Mouse (Mus musculus) ZHBTc4 (cell line): ENCODE results near the gene Fam84b.

Experiments used
- DNase-seq: peaks from one replicate; pipeline ENCODE4 v3.0.0-alpha.2; 2011; ENCODE audit warnings: low read depth, low spot score

Gene Fam84b

DNA sequence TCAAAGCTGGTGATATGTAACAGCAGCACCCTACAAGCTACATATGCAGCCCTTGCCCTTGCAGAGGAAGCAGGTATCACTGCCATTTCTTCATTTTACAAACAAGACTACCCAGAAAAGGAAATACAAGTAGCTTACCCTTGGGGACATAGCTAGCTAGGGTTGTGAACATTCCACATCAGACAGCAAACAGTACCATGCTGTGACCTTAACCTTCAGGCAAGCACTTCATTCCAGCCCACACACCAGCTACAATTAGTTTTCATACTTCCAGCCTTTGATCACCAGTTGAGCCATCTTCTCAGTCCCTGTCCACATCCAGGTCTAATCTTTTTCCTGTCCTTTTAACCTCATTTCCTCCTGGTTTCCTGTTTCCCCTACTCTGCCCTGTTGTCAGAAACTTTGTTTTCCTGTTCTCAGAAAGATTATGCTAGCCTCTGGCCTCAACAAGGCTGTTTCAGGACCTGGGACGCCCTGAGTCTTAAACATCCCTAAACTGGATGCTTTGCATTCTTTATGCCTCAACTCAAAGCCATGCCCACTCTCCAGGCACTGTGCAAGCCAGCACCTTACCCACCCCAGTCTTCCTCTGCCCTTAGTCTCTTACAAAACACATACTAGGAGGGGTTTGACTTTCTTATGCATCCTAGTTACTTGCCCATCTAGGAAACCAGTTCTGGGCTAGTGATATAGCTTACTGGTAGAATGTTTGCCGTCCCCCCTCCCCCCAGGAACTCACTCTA is 19.9 kb downstream of the Fam84b start:
- DNase-seq = no peak

DNA sequence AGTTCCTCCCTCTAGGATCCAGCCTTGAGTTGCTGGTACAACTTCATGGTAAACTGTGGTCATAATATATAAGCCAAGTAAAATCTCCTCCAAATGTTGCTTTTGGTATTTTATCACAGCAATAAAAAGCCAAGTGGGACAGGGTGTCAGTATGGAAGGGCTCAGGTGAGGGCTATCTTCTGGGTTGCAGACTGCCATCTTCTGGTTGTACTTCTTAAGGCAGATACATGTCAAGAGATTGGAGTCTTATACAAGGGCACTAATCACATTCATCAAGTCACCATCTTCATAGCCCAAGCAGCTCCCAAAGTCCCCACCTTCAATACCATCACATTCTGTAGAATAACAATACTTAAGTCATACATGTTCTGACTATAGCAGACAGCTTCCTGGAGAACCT is 21.0 kb downstream of the Fam84b start:
- DNase-seq = no peak

DNA sequence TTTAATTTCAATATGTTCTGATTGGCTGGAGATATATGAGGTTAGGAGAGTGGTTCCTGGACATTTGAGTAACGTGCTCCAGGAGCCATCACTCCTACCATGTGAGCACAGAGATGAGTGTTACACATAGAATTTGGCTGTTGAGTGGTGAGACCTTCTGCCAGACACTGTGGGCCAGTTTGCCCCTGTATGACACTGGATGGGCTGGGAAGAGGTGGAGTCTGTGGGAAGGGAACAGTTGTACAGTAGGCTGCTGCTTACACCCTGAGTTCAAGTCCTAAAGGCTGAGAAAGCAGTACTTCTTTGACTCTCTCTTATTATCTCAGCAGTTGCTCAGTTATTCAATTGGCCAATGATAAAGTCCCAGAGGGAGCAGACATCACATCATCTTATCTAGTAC is 27.4 kb downstream of the Fam84b start:
- no peak for DNase-seq

DNA sequence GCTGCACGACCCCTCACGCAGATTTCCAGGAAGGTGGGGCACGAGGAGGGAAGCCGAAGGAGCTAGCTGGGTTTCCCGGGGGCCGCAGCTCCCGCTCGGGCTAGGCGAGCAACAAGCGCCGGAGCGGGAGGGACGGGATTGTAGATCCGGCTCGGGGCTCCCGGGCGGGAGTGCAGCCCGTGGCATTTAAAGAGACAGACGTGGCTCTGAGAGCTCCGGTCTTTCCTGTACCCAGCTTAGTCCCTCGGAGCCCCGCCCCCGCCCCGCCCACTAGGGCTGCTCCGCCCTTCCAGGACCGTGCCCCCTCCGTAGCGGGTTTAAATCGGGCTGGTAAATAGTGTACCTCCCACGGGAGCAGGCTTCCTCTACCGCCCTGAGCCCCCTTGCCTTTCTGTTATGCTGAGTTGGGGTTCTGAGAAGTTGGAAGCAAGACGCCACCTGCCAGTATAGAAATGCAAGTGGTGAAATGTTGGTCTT is 28.8 kb downstream of the Fam84b start:
- peak; percentile 93 for DNase-seq

DNA sequence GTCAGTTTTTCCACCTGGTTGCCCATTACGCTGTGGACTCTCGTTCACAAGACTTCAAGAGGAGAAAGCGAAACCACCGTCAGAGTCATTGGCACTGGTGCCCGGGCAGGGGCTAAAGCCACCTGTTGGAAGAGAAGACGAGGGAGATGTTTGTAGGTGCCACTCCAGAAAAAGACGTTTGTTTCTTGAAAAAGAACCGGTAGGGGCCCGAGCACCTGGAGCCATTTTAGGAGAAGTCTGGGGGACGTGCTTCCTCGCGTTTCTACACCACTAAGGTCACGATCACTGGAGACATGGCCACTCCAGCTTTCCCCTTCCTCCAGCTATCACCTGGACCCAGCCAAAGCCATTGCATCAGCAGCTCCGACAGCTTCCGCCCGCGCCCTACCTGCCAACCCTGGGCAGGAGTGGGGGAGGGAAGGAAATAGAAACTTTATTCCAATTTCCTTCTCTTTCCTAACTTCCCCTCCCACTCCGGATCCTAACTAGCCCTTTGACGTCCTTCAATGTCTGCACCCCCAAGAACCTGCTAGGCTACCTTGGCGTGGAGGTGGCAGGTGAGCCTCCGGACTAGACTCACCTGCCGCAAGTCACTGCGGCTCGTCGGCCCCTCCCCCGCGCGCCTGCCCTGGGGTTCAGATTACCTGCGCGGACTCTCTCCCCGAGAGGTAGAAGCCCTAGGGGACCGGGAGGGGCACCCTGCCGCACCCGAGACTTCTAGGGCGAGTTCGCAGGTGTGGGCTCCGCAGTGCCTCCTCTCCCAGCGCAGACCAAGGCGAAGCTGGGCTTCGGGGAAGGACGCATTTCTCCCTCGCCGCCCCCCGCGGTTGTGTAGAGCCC is 29.5 kb downstream of the Fam84b start:
- DNase-seq = peak; percentile 30

DNA sequence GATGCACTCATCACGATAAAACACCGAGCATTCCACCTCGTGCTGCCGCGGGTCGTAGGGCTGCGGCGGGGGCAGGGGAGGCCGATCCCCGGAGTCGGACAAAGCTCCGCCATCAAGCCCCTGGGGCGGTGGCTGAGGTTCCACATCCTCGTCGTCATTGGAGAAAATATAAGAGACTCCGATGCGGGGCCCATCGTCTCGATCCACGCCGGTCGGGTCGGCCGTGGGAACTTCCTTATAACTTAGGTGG is 30.0 kb downstream of the Fam84b start:
- no peak for DNase-seq

DNA sequence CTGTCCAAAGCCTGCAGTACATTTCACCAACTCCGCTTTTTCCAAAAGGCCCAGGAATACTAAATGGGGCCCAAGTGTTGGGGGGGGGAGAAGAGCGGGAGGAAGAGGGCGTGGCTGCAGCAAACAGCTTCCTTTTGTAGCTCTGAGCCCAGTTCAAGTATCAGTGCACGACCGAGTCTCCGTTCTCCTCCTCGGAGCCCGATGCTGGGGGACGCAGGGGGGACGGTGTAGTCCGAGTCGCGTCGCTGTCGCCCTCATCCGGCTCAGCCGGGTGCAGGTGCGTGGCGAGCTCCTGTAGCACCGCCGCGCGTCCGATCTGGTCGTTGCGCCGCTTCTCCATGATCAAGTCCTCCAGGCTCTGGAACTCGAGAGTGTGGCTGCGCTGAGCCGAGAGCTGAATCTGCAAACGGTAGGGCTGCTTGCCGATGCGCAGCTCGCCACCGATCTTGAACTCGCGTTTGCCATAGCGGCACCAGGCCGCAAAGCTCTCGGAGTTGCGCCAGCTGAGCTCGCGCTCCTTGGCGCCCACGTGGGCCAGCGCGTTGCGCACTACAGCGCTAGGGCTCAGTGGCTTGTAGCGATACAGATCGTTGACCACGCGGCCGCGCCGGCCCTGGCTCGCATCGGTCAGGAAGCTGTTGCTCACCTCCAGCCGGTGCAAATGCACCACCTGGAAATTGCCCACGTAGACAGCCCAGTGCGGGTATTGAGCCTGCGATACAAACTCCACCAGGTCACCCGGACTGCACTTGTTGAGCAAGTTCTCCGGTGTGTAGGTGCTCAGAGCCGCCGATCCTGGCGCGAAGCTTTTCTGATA is 30.6 kb downstream of the Fam84b start:
- peak; percentile 82 for DNase-seq

DNA sequence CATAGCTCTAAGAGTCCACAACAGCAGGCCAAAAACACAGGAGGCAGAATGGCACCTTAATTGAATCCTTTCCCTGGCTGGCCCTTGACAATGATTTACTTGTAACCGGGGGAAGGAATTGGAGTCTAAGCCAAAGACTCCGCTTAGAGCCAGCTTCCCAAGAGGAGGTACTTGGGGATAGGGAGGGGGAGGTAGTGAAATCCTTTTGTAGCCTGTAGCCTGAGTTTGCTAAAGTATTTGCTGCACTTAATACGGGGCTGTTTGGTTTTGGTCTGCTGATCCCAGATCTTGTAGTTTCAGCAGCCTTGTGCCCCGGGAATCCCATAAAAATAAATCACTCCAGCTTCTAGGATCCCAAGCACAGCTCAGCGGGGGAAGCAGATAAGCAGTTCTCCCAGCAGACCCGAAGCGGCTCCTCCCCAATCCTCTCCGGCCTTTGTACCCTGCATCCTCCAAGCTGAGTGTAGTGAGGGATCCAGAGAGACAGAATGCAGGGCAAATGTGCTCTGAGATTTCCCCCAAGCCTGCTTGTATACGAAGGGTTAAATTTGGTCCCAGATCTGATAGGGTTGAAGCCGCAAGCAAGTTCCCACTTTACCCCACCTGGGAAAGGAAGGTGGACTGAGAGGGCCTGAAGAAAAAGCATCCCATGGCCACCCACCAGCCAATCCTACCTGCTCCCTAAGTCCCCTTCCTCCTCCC is 31.3 kb downstream of the Fam84b start:
- peak; percentile 27 for DNase-seq

DNA sequence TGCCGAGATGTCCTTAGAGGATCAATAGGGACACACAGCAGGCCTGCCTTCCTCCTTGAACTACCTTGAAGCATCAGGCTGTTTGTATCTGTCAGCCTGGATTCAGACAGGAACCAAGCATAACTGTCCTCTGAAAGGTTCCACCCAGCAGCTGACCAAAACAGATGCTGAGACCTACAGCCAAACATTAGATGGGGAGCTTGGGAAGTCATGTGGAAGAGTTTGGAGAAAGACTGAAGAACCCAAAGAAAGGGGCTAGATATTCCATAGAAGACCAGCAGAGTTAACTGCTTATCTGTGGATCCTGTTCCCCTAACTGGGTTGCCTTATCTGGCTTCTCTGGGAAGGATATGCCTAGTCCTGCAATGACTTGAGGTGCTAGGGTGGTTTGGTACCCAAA is 35.1 kb downstream of the Fam84b start:
- DNase-seq = no peak

DNA sequence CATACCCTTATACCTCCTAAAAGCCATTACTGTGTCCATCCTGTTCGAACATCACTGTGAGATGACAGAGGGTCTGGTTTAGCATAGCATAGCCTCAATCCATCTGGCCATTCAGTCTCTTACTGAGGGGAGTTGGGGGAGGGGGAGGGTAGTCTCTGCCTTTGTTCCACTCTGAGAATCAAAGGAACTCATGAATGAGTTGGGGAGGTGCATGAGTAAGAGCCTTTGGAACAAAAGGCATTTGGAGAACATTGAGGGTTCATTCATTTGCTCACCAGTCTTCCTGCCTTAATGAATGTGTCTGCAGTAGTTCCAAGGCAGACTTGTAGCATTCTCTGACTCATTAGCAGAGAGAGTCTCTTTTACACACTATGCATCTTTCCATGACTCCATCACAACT is 37.1 kb downstream of the Fam84b start:
- DNase-seq = peak; percentile 44

DNA sequence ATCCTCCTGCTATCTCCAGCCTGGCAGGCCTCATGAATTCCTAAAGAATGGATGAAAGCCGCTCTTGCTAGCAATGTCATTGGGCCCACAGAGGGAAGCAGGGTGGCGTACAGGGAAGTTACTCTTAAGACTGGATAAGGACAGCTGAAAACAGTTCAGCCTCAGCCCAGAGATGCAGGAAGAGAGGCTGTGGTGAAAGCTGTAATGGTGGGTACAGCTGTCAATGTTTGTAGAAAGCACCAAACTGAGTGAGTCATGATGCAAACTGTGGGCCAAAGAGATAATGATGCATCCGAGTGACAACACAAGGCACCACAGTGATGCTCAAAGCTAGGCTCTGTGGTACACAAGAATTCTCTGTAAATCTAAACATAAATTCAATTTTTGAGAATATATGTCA is 39.0 kb downstream of the Fam84b start:
- no peak for DNase-seq

DNA sequence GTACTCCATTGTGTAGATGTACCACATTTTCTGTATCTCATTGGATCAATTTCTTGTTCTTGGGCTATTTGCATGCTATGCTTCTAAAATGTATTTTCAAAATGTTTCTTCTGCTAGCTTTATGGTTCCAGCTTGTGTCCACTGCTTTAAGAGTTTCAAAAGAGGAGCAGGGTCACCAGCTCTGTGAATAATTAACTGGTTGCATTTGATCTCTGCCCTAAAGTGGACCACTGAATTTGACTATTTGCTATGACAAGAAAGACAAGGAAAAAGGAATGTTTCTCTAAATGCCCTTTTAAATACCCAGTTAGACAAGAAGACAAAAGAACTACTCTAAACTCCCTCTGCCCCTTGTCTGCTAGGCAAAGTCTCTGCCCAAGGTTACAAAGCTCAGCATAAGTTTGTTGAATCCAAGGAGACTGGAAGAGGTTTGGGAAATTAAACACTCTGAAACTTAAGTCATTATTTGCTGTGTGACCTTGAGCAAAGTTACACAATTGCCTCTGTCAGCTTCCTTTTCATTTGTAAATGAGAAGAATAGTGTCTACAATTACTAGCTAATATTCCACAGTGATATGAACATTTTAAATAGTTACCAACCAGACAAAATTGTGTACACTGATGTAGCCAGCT is 60.4 kb downstream of the Fam84b start:
- no peak for DNase-seq

DNA sequence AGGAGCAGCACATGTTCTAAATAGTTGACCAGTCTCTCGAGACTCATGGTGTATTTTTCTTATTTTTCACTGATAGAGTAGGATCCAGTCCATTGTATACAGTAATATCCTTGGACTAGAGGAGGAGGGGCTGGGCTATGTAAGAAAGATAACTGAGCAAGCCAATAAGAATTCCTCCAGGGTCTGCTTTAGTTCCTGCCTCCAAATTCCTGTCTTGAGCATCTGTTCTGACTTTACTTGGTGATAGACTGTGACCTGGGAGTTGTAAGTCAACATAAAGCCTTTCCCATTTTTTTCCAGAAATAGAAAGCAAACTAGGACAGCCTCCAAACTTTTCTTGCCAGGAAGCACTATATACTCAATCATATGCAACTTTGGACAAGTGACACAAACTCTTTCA is 64.5 kb downstream of the Fam84b start:
- no peak for DNase-seq

DNA sequence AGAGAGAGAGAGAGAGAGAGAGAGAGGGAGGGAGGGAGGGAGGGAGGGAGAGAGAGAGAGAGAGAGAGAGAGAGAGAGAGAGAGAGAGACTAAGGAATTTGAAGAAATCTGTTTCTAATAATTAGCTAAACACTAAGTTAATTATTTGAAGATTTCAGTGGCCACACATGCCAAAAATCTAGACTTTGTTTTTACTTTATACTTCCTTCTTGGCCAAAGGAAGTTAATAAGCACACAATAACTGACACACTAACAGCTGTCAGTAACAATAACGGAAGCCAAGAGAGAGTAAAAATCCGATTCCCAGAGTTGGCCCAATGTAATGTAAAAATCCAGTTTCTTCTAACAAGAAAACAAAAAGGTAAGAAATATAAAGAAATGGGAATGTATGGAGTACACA is 69.8 kb downstream of the Fam84b start:
- no peak for DNase-seq

DNA sequence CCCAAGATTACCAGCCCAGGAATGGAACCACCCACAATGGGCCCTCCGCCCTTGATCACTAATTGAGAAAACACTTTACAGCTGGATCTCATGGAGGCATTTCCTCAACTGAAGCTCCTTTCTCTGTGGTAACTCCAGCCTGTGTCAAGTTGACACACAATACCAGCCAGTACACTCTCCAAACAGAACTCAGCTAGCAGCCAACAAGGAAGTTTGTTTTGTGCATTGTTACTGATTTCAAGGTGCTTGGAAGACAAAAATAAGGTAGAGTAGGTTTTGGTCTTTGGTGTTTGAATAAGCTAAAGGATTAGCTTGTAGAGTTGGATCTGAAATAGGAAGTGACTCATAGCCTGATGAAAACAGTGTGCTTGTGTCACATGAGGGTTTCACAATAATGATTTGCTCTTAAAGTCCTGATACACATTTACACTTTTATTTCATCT is 74.0 kb downstream of the Fam84b start:
- DNase-seq = no peak

DNA sequence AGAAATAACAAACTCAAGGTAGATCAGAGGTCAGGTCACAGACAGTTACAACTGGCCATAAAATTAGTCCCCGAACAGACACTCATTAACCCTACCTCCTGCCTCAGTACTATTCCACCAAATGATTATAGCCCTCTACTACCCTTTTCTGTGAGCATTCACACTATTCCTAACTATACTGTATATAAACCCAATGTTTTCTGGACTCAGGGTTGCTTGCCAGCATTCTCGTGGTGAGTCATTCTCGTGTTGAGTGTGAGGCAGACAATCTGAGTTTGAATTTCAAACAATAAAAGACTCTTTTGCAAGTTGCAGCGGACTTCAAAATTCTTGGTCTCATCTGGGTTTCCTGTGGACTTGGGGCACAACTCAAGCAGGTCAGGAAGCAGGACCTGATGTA is 74.5 kb downstream of the Fam84b start:
- DNase-seq = no peak
